Mouse (Mus musculus): ENCODE measurements at regions not wholly inside any gene's neighbourhood (a gene's known extent, or its start where the extent isn't known, plus 50 kb on each side); places are given as distances from the start of the nearest gene placed in this dataset.

DNA sequence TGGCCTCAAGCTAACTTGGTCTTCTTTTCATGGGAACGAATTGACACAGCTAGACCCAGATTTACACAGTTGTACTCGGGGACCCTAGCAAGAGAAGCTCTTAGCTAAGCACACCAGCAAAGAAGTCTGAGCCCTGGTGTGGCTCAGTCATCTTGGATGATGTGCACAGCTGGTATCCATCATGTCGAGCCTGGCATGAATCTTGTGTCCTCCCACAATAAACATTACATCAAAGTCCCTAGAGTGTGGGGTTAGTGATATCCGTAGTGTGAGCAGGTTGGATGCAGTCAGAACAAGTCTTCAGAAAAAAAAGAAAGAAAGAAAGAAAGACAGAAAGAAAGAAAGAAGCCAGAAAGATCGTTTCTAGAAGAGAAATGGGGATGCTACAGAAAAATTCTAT, 52.1 kb upstream of the Hmcn1 start:
- ATAC-seq: no peak

GRCm38 (mm10) chr1:151046626-151047025, 53.4 kb upstream of the Hmcn1 start:
- no peak for ATAC-seq

- no peak for ATAC-seq
These were observed 56.7 kb upstream of the Hmcn1 start for GRCm38 (mm10) chr1:151049726-151050506.

DNA sequence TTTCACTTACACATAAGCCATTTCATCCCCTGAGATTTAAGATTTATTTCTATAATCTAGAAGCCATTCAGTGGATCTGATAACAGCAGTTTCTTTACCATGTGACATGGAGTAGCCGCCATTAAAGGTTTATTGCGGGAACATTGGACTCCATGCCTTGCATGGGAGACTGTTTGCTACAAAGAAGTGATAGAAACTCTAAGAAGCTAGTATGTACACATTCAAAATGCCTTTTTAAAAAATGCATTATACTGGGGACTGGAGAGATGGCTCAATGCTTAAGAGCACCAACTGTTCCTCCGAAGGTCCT, 57.2 kb upstream of the Hmcn1 start:
- no peak for ATAC-seq

GRCm38 (mm10) chr1:151053268-151053667, 60.0 kb upstream of the Hmcn1 start:
- ATAC-seq: no peak

DNA sequence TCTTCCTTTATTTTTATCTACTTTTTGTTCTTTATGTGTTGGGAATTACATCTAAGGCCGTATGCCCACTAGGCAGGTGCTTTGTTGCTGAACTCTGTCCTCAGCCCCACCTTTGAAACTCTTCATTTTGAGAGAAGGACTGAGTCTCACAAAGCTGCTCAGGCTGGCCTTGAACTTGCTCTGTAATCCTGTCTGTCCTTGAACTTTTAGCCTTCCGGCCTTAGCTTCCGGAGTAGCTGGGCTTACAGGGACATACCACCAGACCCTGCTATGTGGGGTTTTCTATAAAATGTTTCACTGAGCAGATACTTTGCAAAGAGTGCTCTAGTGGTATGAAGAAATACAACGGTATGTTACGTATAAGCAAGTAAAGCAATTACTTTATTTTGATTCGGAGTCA, 62.2 kb upstream of the Hmcn1 start:
- no peak for ATAC-seq

- ATAC-seq: no peak
These were observed 66.4 kb upstream of the Hmcn1 start for GRCm38 (mm10) chr1:151059546-151060136.

GRCm38 (mm10) chr1:151065090-151065567, 71.9 kb upstream of the Hmcn1 start:
- no peak for ATAC-seq

GRCm38 (mm10) chr1:151066379-151067128, 73.3 kb upstream of the Hmcn1 start:
- ATAC-seq: no peak

- peak; percentile 46 for ATAC-seq
These were observed 81.5 kb upstream of the Hmcn1 start for GRCm38 (mm10) chr1:151074508-151075314.

DNA sequence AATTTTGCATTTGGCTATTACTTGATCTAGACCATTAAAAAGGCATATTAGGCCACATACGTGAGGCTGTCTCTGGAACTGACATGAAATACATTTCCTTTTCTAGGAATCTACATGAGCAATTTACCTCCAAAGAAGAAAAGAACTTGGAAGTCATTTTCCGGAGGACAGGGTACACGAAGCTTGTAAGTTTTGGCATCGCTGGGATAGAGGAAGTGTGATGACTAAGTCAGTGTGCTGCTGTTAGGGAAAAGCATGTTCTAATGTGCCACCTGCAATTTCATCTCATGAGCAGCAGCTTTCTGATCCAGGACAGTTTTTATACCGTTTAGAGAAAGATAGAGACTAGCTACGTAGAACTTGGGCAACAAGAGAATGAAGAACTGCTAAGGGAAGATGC, 82.3 kb upstream of the Hmcn1 start:
- ATAC-seq: no peak

- peak; percentile 81 for ATAC-seq
These were observed 85.8 kb upstream of the Hmcn1 start for GRCm38 (mm10) chr1:151078909-151079522.

- ATAC-seq: no peak
These were observed 86.6 kb upstream of the Hmcn1 start for GRCm38 (mm10) chr1:151079614-151080360.

GRCm38 (mm10) chr1:151080510-151080980, 87.3 kb upstream of the Hmcn1 start:
- no peak for ATAC-seq

DNA sequence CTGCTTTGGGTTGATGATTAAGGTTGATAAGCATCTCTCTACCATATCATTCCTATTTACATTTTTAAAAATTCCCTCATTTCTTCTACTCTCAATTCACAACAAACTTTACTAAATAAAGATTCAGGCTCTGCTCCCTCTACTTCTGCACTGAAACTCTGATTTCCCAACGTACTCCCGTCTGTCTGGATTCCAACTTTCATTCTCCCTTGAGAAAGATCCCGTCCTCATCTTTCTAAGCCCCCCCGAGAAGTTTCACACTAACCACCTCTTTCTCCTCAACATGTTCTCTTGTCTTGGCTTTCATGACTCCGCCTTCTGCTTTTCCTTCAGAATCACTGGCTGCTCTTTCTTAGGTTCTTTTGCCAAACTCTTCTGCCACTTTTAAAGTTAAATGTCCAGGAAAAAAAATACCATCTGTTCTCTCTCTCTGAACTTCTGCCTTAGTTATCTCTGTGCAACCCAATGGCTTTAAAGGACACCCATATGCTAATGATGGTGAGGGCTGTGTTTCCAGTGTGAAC, 89.3 kb upstream of the Hmcn1 start:
- ATAC-seq: no peak

GRCm38 (mm10) chr1:151083806-151084205, 90.6 kb upstream of the Hmcn1 start:
- peak; percentile 23 for ATAC-seq

DNA sequence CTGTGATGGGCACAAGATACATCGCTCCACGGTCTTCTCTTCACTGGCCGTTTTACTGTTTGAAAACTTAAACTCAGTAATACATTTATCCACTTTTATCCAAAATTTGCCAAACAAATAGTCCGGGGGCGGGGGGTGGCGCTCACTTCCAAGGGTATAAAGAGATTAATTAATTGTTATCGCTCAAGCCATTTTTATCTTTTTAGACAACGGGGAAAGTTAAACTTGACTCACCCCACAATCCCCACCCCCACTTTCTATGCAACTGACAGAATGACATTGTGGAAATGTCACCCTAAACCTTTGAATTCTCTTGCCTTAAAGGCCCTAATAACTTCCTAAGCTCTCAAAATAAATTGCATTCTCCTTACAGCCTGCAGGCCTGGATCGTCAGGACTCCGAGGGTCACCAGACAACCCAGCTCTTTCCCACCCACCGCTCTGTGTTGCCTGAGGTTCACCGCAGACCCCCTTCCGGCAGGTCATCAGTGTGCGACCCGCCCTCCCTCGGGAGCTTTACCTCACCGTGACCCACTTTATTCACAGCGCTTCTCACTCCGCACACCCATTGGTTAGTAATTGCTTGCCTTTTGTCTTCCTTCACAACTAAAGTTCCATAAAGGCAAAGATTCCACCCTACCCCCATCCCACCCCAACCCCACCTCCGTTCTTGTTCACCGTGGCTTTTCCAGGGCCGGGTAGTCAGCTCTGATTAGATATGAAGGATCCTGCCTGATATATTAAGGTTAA, 93.0 kb upstream of the Hmcn1 start:
- no peak for ATAC-seq

DNA sequence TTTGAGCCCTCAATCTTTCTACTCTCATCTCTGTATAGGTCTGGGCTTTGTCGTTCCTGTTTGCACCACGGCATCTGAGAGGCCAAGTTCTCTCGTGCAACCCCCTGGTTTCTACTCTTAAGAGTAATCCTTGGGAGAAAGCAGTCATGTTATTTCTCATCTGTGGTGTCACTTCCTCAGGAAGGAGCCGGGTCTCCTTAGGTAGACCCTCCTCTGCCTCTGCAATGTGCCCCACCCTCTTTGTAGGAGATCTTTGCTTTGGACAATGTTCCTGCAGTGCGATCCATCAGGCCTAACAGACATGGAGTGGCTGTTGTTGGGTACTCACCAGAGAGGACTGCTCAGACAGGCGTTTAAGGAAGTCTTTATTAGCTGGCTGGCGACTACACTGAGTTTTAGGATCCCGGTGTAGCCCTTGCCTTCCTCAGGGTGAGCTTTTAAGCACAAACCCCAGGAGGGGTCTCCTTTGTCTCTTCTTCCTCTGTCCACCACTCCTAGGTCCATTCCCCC, 94.0 kb upstream of the Hmcn1 start:
- no peak for ATAC-seq

- no peak for ATAC-seq
These were observed 94.4 kb upstream of the Gm47985 start for GRCm38 (mm10) chr1:151087811-151088511.
